Mouse (Mus musculus): ENCODE data around the gene Ecm1. TPM values are rescaled to one million over a fixed set of nuclear protein-coding genes. Genes with fewer than 3 reads are reported as not detected.

Ecm1 gene
- total RNA-seq (2021): 10 to 100 TPM; 54.4 to 61.9 TPM
- polyA plus RNA-seq (2012; rRNA removed): 173 and 200 TPM in 2 replicates
- long read RNA-seq, transcript Ecm1-201 (11 exons, 1,894 nt): minor isoform, 17 of 71 reads
- long read RNA-seq, transcript Ecm1-202 (11 exons, 1,900 nt): major isoform, 37 of 71 reads
- long read RNA-seq, partial matches to known transcripts: 4 of 71 reads
- long read RNA-seq, other reads (novel, unspliced or antisense): 13 of 71 reads

- H3K27ac ChIP-seq: peak within 1 kb of the TSS; percentile 61
- peak within 1 kb of the TSS; percentile 26 for H3K9ac ChIP-seq (ENCODE audit: low read depth, low read length)
- H3K79me2 ChIP-seq (replicated peaks; ENCODE audit: control insufficient read depth, insufficient read depth, low read length): no peaks in the 10 kb centered on the region
- peaks cover 10% of the 10 kb centered on the region for H3K4me1 ChIP-seq (ENCODE audit: control insufficient read depth, insufficient read depth, low read length)
- H3K27me3 ChIP-seq (ENCODE audit: control insufficient read depth, insufficient read depth, low read length): no peaks in the 10 kb centered on the region
- peak within 1 kb of the TSS; percentile 25 for H3K4me3 ChIP-seq
- peak; percentile 75 to 82 for DNase-seq
- 35% methylated on average over 7 of the region's 7 CpGs for WGBS
- intact Hi-C loops (cut with DNase I): no loop called here
- H3K36me3 ChIP-seq (ENCODE audit: control insufficient read depth, insufficient read depth, low read length): no peaks in the 10 kb centered on the region
- TF ChIP-seq CTCF (IDR thresholded peaks at IDR 0.05) (no peak; the same call in 1 of the 2 replicates), EP300 (IDR thresholded peaks at IDR 0.05; ENCODE audit: insufficient read depth, low read depth, low read length) (0 out of 2 replicates have a peak, but pooled peaks have one; percentile 34), POLR2A (IDR thresholded peaks at IDR 0.05; ENCODE audit: insufficient read depth, low read depth, low read length) (peak; percentile 91)
Measured at GRCm38 (mm10) chr3:95739353-95740104, at the start of gene Ecm1. Gene Ecm1, minus strand, starts transcription at chr3:95739569.

- Histone ChIP-seq H3K4me3 (no peak overlapping the region), H3K9ac (ENCODE audit: low read depth, low read length) (no peak overlapping the region), H3K36me3 (ENCODE audit: control insufficient read depth, insufficient read depth, low read length) (peaks cover 2% of the 10 kb centered on the region; the same call in 1 of the 2 replicates), H3K27ac (no peak overlapping the region), H3K79me2 (replicated peaks; ENCODE audit: control insufficient read depth, insufficient read depth, low read length) (0 out of 2 replicates have a peak, but pooled peaks cover 2% of the 10 kb centered on the region), H3K4me1 (ENCODE audit: control insufficient read depth, insufficient read depth, low read length) (no peaks in the 10 kb centered on the region), H3K27me3 (ENCODE audit: control insufficient read depth, insufficient read depth, low read length) (no peaks in the 10 kb centered on the region)
- DNase-seq: no peak
- no peak for TF ChIP-seq CTCF (IDR thresholded peaks at IDR 0.05)
- no peak for TF ChIP-seq POLR2A (IDR thresholded peaks at IDR 0.05; ENCODE audit: insufficient read depth, low read depth, low read length)
- TF ChIP-seq EP300 (IDR thresholded peaks at IDR 0.05; ENCODE audit: insufficient read depth, low read depth, low read length): no peak
- 91% methylated on average over 4 of the region's 4 CpGs for WGBS
- intact Hi-C loops (cut with DNase I): no loop called here
Measured at GRCm38 (mm10) chr3:95785501-95785900, 46.1 kb upstream of the Ecm1 start.

- no peaks in the 10 kb centered on the region for H3K4me1 ChIP-seq (ENCODE audit: control insufficient read depth, insufficient read depth, low read length)
- no peak overlapping the region for H3K9ac ChIP-seq (ENCODE audit: low read depth, low read length)
- TF ChIP-seq POLR2A (IDR thresholded peaks at IDR 0.05; ENCODE audit: insufficient read depth, low read depth, low read length) (no peak), CTCF (IDR thresholded peaks at IDR 0.05) (peak; percentile 78)
- no peaks in the 10 kb centered on the region for H3K27me3 ChIP-seq (ENCODE audit: control insufficient read depth, insufficient read depth, low read length)
- no peak for DNase-seq
- H3K79me2 ChIP-seq (replicated peaks; ENCODE audit: control insufficient read depth, insufficient read depth, low read length): no peaks in the 10 kb centered on the region
- no peak overlapping the region for H3K27ac ChIP-seq
- H3K36me3 ChIP-seq (ENCODE audit: control insufficient read depth, insufficient read depth, low read length): peaks cover 2% of the 10 kb centered on the region
- intact Hi-C loops (cut with DNase I): loop anchor here (1.0 to 2.0 kb wide), 2 partner anchors 140 to 255 kb away; no protein-coding TSS in a partner anchor
- no peak overlapping the region for H3K4me3 ChIP-seq
Measured at GRCm38 (mm10) chr3:95771985-95772384, 32.6 kb upstream of the Ecm1 start.

DNA sequence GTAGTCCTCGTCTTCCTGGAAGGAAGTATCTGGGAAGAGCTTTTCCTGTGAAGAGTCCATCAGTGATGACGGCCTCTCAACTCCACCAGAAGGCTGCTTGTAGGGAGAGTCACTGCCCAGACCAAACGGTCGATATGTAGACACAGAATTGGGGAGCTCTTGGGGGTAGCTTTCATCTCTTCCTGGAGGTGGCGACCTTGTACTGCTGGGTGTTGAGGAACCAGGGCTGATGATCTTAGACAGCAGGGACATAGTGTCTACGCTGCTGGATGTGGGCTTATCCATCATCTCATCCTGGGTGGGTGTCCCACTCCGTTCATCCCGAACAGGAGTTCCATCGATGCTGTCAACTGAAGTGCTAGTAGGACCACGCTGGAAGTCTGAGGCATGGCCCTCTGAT, 26.2 kb upstream of the Ecm1 start:
- intact Hi-C loops (cut with DNase I): no loop called here
- no peak for DNase-seq
- 79% methylated on average over 10 of the region's 10 CpGs for WGBS
- Histone ChIP-seq H3K36me3 (ENCODE audit: control insufficient read depth, insufficient read depth, low read length) (no peaks in the 10 kb centered on the region), H3K79me2 (replicated peaks; ENCODE audit: control insufficient read depth, insufficient read depth, low read length) (no peaks in the 10 kb centered on the region), H3K4me1 (ENCODE audit: control insufficient read depth, insufficient read depth, low read length) (no peaks in the 10 kb centered on the region), H3K4me3 (no peak overlapping the region), H3K9ac (ENCODE audit: low read depth, low read length) (no peak overlapping the region), H3K27ac (no peak overlapping the region), H3K27me3 (ENCODE audit: control insufficient read depth, insufficient read depth, low read length) (no peaks in the 10 kb centered on the region)
- TF ChIP-seq CTCF (IDR thresholded peaks at IDR 0.05): peak; percentile 25
- TF ChIP-seq EP300 (IDR thresholded peaks at IDR 0.05; ENCODE audit: insufficient read depth, low read depth, low read length): no peak
- no peak for TF ChIP-seq POLR2A (IDR thresholded peaks at IDR 0.05; ENCODE audit: insufficient read depth, low read depth, low read length)

GRCm38 (mm10) chr3:95763811-95764210, 24.4 kb upstream of the Ecm1 start:
- no peak for DNase-seq
- intact Hi-C loops (cut with DNase I): no loop called here
- Histone ChIP-seq H3K4me3 (no peak overlapping the region), H3K27ac (no peak overlapping the region), H3K4me1 (ENCODE audit: control insufficient read depth, insufficient read depth, low read length) (no peaks in the 10 kb centered on the region), H3K79me2 (replicated peaks; ENCODE audit: control insufficient read depth, insufficient read depth, low read length) (no peaks in the 10 kb centered on the region), H3K36me3 (ENCODE audit: control insufficient read depth, insufficient read depth, low read length) (no peaks in the 10 kb centered on the region), H3K27me3 (ENCODE audit: control insufficient read depth, insufficient read depth, low read length) (no peaks in the 10 kb centered on the region), H3K9ac (ENCODE audit: low read depth, low read length) (no peak overlapping the region)
- WGBS: 83% methylated on average over 10 of the region's 10 CpGs
- TF ChIP-seq CTCF (IDR thresholded peaks at IDR 0.05): no peak
- TF ChIP-seq POLR2A (IDR thresholded peaks at IDR 0.05; ENCODE audit: insufficient read depth, low read depth, low read length): no peak
- TF ChIP-seq EP300 (IDR thresholded peaks at IDR 0.05; ENCODE audit: insufficient read depth, low read depth, low read length): no peak

DNA sequence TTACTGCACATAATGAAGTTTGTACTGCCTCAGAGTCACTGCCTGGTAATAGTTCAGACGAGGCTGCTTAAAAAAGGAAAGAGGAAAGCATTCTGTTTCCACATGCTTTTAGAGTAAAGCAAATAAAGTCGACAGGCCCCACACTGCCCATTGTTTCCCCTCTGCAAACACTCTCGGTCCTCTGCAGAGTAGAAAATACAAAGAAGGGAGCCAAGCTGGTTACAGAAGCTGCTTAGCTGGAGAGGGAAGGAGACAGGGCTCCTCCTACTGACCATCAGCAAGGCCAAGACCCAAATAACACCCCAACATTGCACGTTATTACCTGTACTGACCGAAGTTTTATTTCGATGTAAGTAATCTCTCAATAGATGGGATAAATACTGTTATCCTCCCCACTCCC, 23.6 kb upstream of the Ecm1 start:
- intact Hi-C loops (cut with DNase I): no loop called here
- no peak for TF ChIP-seq EP300 (IDR thresholded peaks at IDR 0.05; ENCODE audit: insufficient read depth, low read depth, low read length)
- no peak; the same call in 1 of the 2 replicates for TF ChIP-seq CTCF (IDR thresholded peaks at IDR 0.05)
- TF ChIP-seq POLR2A (IDR thresholded peaks at IDR 0.05; ENCODE audit: insufficient read depth, low read depth, low read length): no peak
- Histone ChIP-seq H3K36me3 (ENCODE audit: control insufficient read depth, insufficient read depth, low read length) (no peaks in the 10 kb centered on the region), H3K4me1 (ENCODE audit: control insufficient read depth, insufficient read depth, low read length) (no peaks in the 10 kb centered on the region), H3K79me2 (replicated peaks; ENCODE audit: control insufficient read depth, insufficient read depth, low read length) (no peaks in the 10 kb centered on the region), H3K4me3 (no peak overlapping the region), H3K9ac (ENCODE audit: low read depth, low read length) (no peak overlapping the region), H3K27ac (no peak overlapping the region), H3K27me3 (ENCODE audit: control insufficient read depth, insufficient read depth, low read length) (no peaks in the 10 kb centered on the region)
- WGBS: 50% methylated on average over 6 of the region's 6 CpGs
- no peak for DNase-seq

All from heart, adult 2 months (tissue).